9 mouse cellular contexts compared by ENCODE assay signal in genomic region chr11:94498093-94498996, GRCm38 (mm10). TPM values are rescaled to one million over a fixed set of nuclear protein-coding genes. Genes with fewer than 3 reads are reported as not detected.
DNase-seq lines count a peak whose midpoint lies in the region; ATAC-seq and TF ChIP-seq lines count a peak whose summit lies in the region.
"Had no signal": no experiment of that assay in that cellular context is flagged by ENCODE, and none has a peak within 500 bp of the region (broad histone marks: within the 10 kb centered on the region; RNA-seq: fewer than 3 reads in every experiment).

No protein-coding gene starts in this region.

- no peak for TF ChIP-seq EP300 in liver, postnatal 0 days (IDR thresholded peaks at IDR 0.05; ENCODE audit: low read depth)

- intact Hi-C loops in gastrocnemius, postnatal 14 days (cut with DNase I; ENCODE audit: low total_unique reads), result no loop called here

- peak overlapping the region; percentile 62 for H3K4me2 ChIP-seq in embryonic facial prominence, embryonic 12.5 days (replicated peaks)
- H3K4me2 ChIP-seq in stomach, embryonic 14.5 days (replicated peaks; ENCODE audit: low read depth, low read length), result peak overlapping the region; percentile 63
- no peak overlapping the region for H3K4me2 ChIP-seq in liver, postnatal 0 days (ENCODE audit: low read depth, low read length)

- no peak for ATAC-seq in embryonic facial prominence, embryonic 12.5 days (ENCODE audit: insufficient number of reproducible peaks, insufficient read depth, low FRiP score, low TSS enrichment)
- peak; percentile 63 for ATAC-seq in stomach, embryonic 14.5 days (ENCODE audit: insufficient number of reproducible peaks, insufficient read depth, low FRiP score, low read depth)
- no peak for ATAC-seq in liver, postnatal 0 days

- peaks cover 30% of the 10 kb centered on the region for H3K4me1 ChIP-seq in embryonic facial prominence, embryonic 12.5 days
- H3K4me1 ChIP-seq in stomach, embryonic 14.5 days (ENCODE audit: control insufficient read depth, insufficient read depth, low read length), result peaks cover 21% of the 10 kb centered on the region; the same call in 1 of the 2 replicates
- H3K4me1 ChIP-seq in liver, postnatal 0 days (ENCODE audit: insufficient read depth), result peaks cover 7% of the 10 kb centered on the region; the same call in 1 of the 2 replicates

- H3K27ac ChIP-seq in embryonic facial prominence, embryonic 12.5 days, result peak overlapping the region; percentile 58
- H3K27ac ChIP-seq in stomach, embryonic 14.5 days (ENCODE audit: low read length), result peak overlapping the region; percentile 90
- H3K27ac ChIP-seq in liver, postnatal 0 days (ENCODE audit: low read depth), result no peak overlapping the region

- TF ChIP-seq CTCF in liver, postnatal 0 days (IDR thresholded peaks at IDR 0.05; ENCODE audit: low read depth), result no peak

- DNase-seq in gastrocnemius, postnatal 25 days, result peak; percentile 22
- DNase-seq in gastrocnemius, postnatal 14 days, result no peak
- peak; percentile 70 for DNase-seq in heart, postnatal 4 days
- DNase-seq in layer of hippocampus, adult 18-20 months (ENCODE audit: low spot score in 2 of 2), result peak; percentile 46 to 70
- DNase-seq in lung, postnatal 14 days, result peak; percentile 71
- DNase-seq in liver, postnatal 0 days, result no peak

- H3K4me3 ChIP-seq in embryonic facial prominence, embryonic 12.5 days, result peak overlapping the region; percentile 39
- peak overlapping the region; percentile 36 for H3K4me3 ChIP-seq in stomach, embryonic 14.5 days (ENCODE audit: low read depth, low read length)
- H3K4me3 ChIP-seq in liver, postnatal 0 days (ENCODE audit: low read depth, low read length), result no peak overlapping the region

- WGBS in embryonic facial prominence, embryonic 12.5 days, result 17% methylated on average over 19 of the region's 19 CpGs
- 22% methylated on average over 19 of the region's 19 CpGs for WGBS in stomach, embryonic 14.5 days
- 32% methylated on average over 19 of the region's 19 CpGs for WGBS in liver, postnatal 0 days (ENCODE audit: insufficient replicate concordance)

- H3K27me3 ChIP-seq in embryonic facial prominence, embryonic 12.5 days, result peaks cover 15% of the 10 kb centered on the region; the same call in 1 of the 2 replicates
- H3K27me3 ChIP-seq in stomach, embryonic 14.5 days (ENCODE audit: control insufficient read depth, insufficient read depth, low read length), result no peaks in the 10 kb centered on the region
- peaks cover 38% of the 10 kb centered on the region for H3K27me3 ChIP-seq in liver, postnatal 0 days (ENCODE audit: insufficient read depth, low read length)

- H3K36me3 ChIP-seq in embryonic facial prominence, embryonic 12.5 days, result no peaks in the 10 kb centered on the region
- H3K36me3 ChIP-seq in stomach, embryonic 14.5 days (ENCODE audit: control insufficient read depth, insufficient read depth, low read length), result no peaks in the 10 kb centered on the region
- H3K36me3 ChIP-seq in liver, postnatal 0 days (replicated peaks; ENCODE audit: insufficient read depth, low read length), result no peaks in the 10 kb centered on the region

- no peaks in the 10 kb centered on the region for H3K9me3 ChIP-seq in embryonic facial prominence, embryonic 12.5 days
- H3K9me3 ChIP-seq in stomach, embryonic 14.5 days (ENCODE audit: control insufficient read depth, low read depth, low read length), result no peaks in the 10 kb centered on the region
- H3K9me3 ChIP-seq in liver, postnatal 0 days (ENCODE audit: low read length), result no peaks in the 10 kb centered on the region

- H3K9ac ChIP-seq in embryonic facial prominence, embryonic 12.5 days, result peak overlapping the region; percentile 4; the same call in 1 of the 2 replicates
- no peak overlapping the region for H3K9ac ChIP-seq in stomach, embryonic 14.5 days (replicated peaks; ENCODE audit: low read depth, low read length)
- H3K9ac ChIP-seq in liver, postnatal 0 days (replicated peaks), result no peak overlapping the region

RNA-seq across cellular contexts. Expression of gene Epn3, which starts 1.4 kb away (rescaled TPM):
- under 1 TPM; 0.08 to 0.43 TPM for total RNA-seq in gastrocnemius, postnatal 25 days (2021)
- under 1 TPM; 0.09 to 0.25 TPM for total RNA-seq in gastrocnemius, postnatal 14 days (2021)
- polyA plus RNA-seq in embryonic facial prominence, embryonic 12.5 days (2016; fragmentation: Nextera tagmentation; extraction: Ambion mirVana), result 2.7 and 4.2 TPM in 2 replicates
- 10 to 100 TPM; 31.3 to 34.3 TPM for total RNA-seq in heart, postnatal 4 days (2021)
- total RNA-seq in layer of hippocampus, adult 18-20 months (2021), result 1 to 10 TPM; 2.1 to 2.2 TPM
- 7.5 and 11.1 TPM in 2 replicates for polyA plus RNA-seq in stomach, embryonic 14.5 days (2014; fragmentation: Nextera tagmentation; extraction: Ambion mirVana)
- polyA plus RNA-seq in liver, postnatal 0 days (2015; fragmentation: Nextera tagmentation; extraction: Ambion mirVana), result 0.21 and 0.22 TPM in 2 replicates

RNA-seq across cellular contexts. Expression of gene Spata20, which starts 12.4 kb away (rescaled TPM):
- total RNA-seq in gastrocnemius, postnatal 25 days (2021), result not detected
- total RNA-seq in gastrocnemius, postnatal 14 days (2021), result not detected
- 0.29 and 0.43 TPM in 2 replicates for polyA plus RNA-seq in embryonic facial prominence, embryonic 12.5 days (2016; fragmentation: Nextera tagmentation; extraction: Ambion mirVana)
- total RNA-seq in heart, postnatal 4 days (2021), result 1 to 10 TPM in 1 of 2 experiments, under 1 TPM in 1; 0.61 to 1.5 TPM
- total RNA-seq in layer of hippocampus, adult 18-20 months (2021), result under 1 TPM in 1 of 2 experiments, not detected in 1; 0.79 TPM
- polyA plus RNA-seq in stomach, embryonic 14.5 days (2014; fragmentation: Nextera tagmentation; extraction: Ambion mirVana), result 0.13 and 0.48 TPM in 2 replicates
- polyA plus RNA-seq in liver, postnatal 0 days (2015; fragmentation: Nextera tagmentation; extraction: Ambion mirVana), result not detected in 2 replicates
- polyA plus RNA-seq: spleen, adult 2 months had no signal

RNA-seq across cellular contexts. Expression of gene Mycbpap, which starts 23.2 kb away (rescaled TPM):
- total RNA-seq in gastrocnemius, postnatal 25 days (2021), result not detected
- under 1 TPM in 1 of 2 experiments, not detected in 1; 0.13 TPM for total RNA-seq in gastrocnemius, postnatal 14 days (2021)
- polyA plus RNA-seq in embryonic facial prominence, embryonic 12.5 days (2016; fragmentation: Nextera tagmentation; extraction: Ambion mirVana), result 2.5 and 3.7 TPM in 2 replicates
- total RNA-seq in heart, postnatal 4 days (2021), result 1 to 10 TPM; 5.9 to 6.3 TPM
- total RNA-seq in layer of hippocampus, adult 18-20 months (2021), result 1 to 10 TPM; 2.1 to 3.7 TPM
- polyA plus RNA-seq in stomach, embryonic 14.5 days (2014; fragmentation: Nextera tagmentation; extraction: Ambion mirVana), result 1.6 and 2.1 TPM in 2 replicates
- 0.13 TPM in 1 of 2 replicates, not detected in the other for polyA plus RNA-seq in liver, postnatal 0 days (2015; fragmentation: Nextera tagmentation; extraction: Ambion mirVana)

RNA-seq across cellular contexts. Expression of gene Cacna1g, which starts 24.3 kb away (rescaled TPM):
- 1 to 10 TPM; 2.0 to 3.2 TPM for total RNA-seq in gastrocnemius, postnatal 25 days (2021)
- total RNA-seq in gastrocnemius, postnatal 14 days (2021), result 1 to 10 TPM; 4.9 to 6.1 TPM
- polyA plus RNA-seq in embryonic facial prominence, embryonic 12.5 days (2016; fragmentation: Nextera tagmentation; extraction: Ambion mirVana), result 31.6 and 37.2 TPM in 2 replicates
- 10 to 100 TPM; 48.7 to 52.8 TPM for total RNA-seq in heart, postnatal 4 days (2021)
- 10 to 100 TPM; 53.2 to 59.2 TPM for total RNA-seq in layer of hippocampus, adult 18-20 months (2021)
- 13.5 and 17.6 TPM in 2 replicates for polyA plus RNA-seq in stomach, embryonic 14.5 days (2014; fragmentation: Nextera tagmentation; extraction: Ambion mirVana)
- 0.14 and 0.29 TPM in 2 replicates for polyA plus RNA-seq in liver, postnatal 0 days (2015; fragmentation: Nextera tagmentation; extraction: Ambion mirVana)

RNA-seq across cellular contexts. Expression of gene Rsad1, which starts 50.7 kb away (rescaled TPM):
- 1 to 10 TPM; 2.6 to 4.1 TPM for total RNA-seq in gastrocnemius, postnatal 25 days (2021)
- total RNA-seq in gastrocnemius, postnatal 14 days (2021), result 1 to 10 TPM; 2.2 to 2.6 TPM
- polyA plus RNA-seq in embryonic facial prominence, embryonic 12.5 days (2016; fragmentation: Nextera tagmentation; extraction: Ambion mirVana), result 5.0 and 5.7 TPM in 2 replicates
- total RNA-seq in heart, postnatal 4 days (2021), result 10 to 100 TPM; 12.3 to 13.0 TPM
- total RNA-seq in layer of hippocampus, adult 18-20 months (2021), result 1 to 10 TPM; 8.9 to 9.7 TPM
- 3.1 and 3.4 TPM in 2 replicates for polyA plus RNA-seq in stomach, embryonic 14.5 days (2014; fragmentation: Nextera tagmentation; extraction: Ambion mirVana)
- polyA plus RNA-seq in liver, postnatal 0 days (2015; fragmentation: Nextera tagmentation; extraction: Ambion mirVana), result 1.7 and 1.9 TPM in 2 replicates

Comparison
In these comparisons a context has a peak if more than half of its experiments do, and no peak if none do; other contexts are left out.
1. DNase-seq: peak in gastrocnemius, postnatal 25 days (single experiment), heart, postnatal 4 days (single experiment), layer of hippocampus, adult 18-20 months (2 of 2) and lung, postnatal 14 days (single experiment); none in gastrocnemius, postnatal 14 days (single experiment) and liver, postnatal 0 days (single experiment).
2. RNA of gene Epn3, which starts 1.4 kb away (total RNA-seq): 31.3 to 34.3 TPM in heart, postnatal 4 days; 2.1 to 2.2 TPM in layer of hippocampus, adult 18-20 months, 0.08 to 0.43 TPM in gastrocnemius, postnatal 25 days and 0.09 to 0.25 TPM in gastrocnemius, postnatal 14 days; every median in the first group is over 10 times any median in the second.